In genomic region chr10:128598476-128598875, GRCm38 (mm10) we compare ENCODE assay signal across 16 mouse cellular contexts.
"Had no signal": no experiment of that assay in that cellular context is flagged by ENCODE, and none has a peak within 500 bp of the region (broad histone marks: within the 10 kb centered on the region; RNA-seq: fewer than 3 reads in every experiment).

No protein-coding gene starts in this region.

- H3K4me2 ChIP-seq: neural tube, embryonic 13.5 days; neural tube, embryonic 15.5 days; stomach, embryonic 15.5 days had no signal

- H3K27ac ChIP-seq: neural tube, embryonic 13.5 days; neural tube, embryonic 15.5 days; stomach, embryonic 15.5 days; stomach, postnatal 0 days had no signal

- H3K4me3 ChIP-seq: neural tube, embryonic 13.5 days; neural tube, embryonic 15.5 days; stomach, embryonic 15.5 days had no signal

- H3K9ac ChIP-seq: neural tube, embryonic 13.5 days; neural tube, embryonic 15.5 days; stomach, embryonic 15.5 days had no signal

- H3K27me3 ChIP-seq: neural tube, embryonic 13.5 days; neural tube, embryonic 15.5 days; stomach, embryonic 15.5 days had no signal

- H3K9me3 ChIP-seq: neural tube, embryonic 13.5 days; neural tube, embryonic 15.5 days; stomach, embryonic 15.5 days had no signal

- H3K4me1 ChIP-seq: neural tube, embryonic 13.5 days; neural tube, embryonic 15.5 days; stomach, embryonic 15.5 days had no signal

- H3K36me3 ChIP-seq: neural tube, embryonic 13.5 days; neural tube, embryonic 15.5 days; stomach, embryonic 15.5 days had no signal

- DNase-seq: retina, postnatal 1 day; right cerebral cortex, adult 18-20 months; right cerebral cortex, postnatal 14 days; right cerebral cortex, postnatal 25 days; right cerebral cortex, postnatal 4 days; spleen, adult 18-20 months; thymus, adult 18-20 months; thymus, adult 2 months; thymus, postnatal 14 days; thymus, postnatal 25 days; thymus, postnatal 36 days; thymus, postnatal 4 days had no signal
